Mouse (Mus musculus) neural tube, embryonic 14.5 days (tissue): ENCODE data around the gene Mynn. TPM values are rescaled to one million over a fixed set of nuclear protein-coding genes. Genes with fewer than 3 reads are reported as not detected.
A peak's percentile ranks its signal among the peaks of the same experiment; 100 is the strongest.

Source experiments
- ATAC-seq: fragments of 200-750 bp; cut with Nextera tagmentation; 2 replicates; pipeline ENCODE4 v1.8.0; 2017; ENCODE audit warnings: low read depth, mild to moderate bottlenecking, moderate TSS enrichment, moderate library complexity
- H3K27ac ChIP-seq: fragments of 300-500 bp; sonication (generic); 2 replicates; pipeline ENCODE4 v1.5.1; 2014; ENCODE audit warnings: low read depth, mild to moderate bottlenecking, control low read depth, low read length, moderate library complexity, mixed read lengths
- H3K27me3 ChIP-seq: fragments of 300-500 bp; sonication (generic); 2 replicates; pipeline ENCODE4 v1.6.1; 2014; ENCODE audit warnings: low read length; ENCODE audit not compliant: control insufficient read depth, insufficient read depth
- H3K36me3 ChIP-seq: fragments of 300-500 bp; sonication (generic); 2 replicates; pipeline ENCODE4 v1.6.1; 2014; ENCODE audit warnings: low read length, mixed read lengths; ENCODE audit not compliant: control insufficient read depth, insufficient read depth
- H3K4me1 ChIP-seq: fragments of 300-500 bp; sonication (generic); 2 replicates; pipeline ENCODE4 v1.6.1; 2014; ENCODE audit warnings: low read length; ENCODE audit not compliant: control insufficient read depth, insufficient read depth
- H3K4me2 ChIP-seq: fragments of 300-500 bp; sonication (generic); 2 replicates; pipeline ENCODE4 v1.6.1; 2014; ENCODE audit warnings: mild to moderate bottlenecking, low read depth, low read length, control low read depth
- H3K4me3 ChIP-seq: fragments of 300-500 bp; sonication (generic); 2 replicates; pipeline ENCODE4 v1.5.1; 2014; ENCODE audit warnings: low read depth, low read length, control low read depth, mixed read lengths
- H3K9ac ChIP-seq: fragments of 300-500 bp; sonication (generic); replicated peaks from 2 replicates; pipeline ENCODE4 v1.6.1; 2014; ENCODE audit warnings: low read depth, mild to moderate bottlenecking, control low read depth, low read length, mixed read lengths
- H3K9me3 ChIP-seq: fragments of 300-500 bp; sonication (generic); 2 replicates; pipeline ENCODE4 v1.6.1; 2016; ENCODE audit warnings: low read length; ENCODE audit not compliant: control insufficient read depth
- WGBS: fragments of 180-500 bp; shearing (Covaris S2); extraction: QIAGEN DNeasy Blood & Tissue Kit; methylation state at CpG from one replicate; pipeline ENCODE4 v1.1.7; 2014; 5-methylcytosine and 5-hydroxymethylcytosine counted together
- polyA plus RNA-seq: library from polyadenylated mRNA; unstranded; fragments of >200 nt; fragmentation: Nextera tagmentation; extraction: Ambion mirVana; gene quantifications from 2 replicates; pipeline ENCODE4 v1.2.1, GENCODE M21; 2014

The Mynn gene
- polyA plus RNA-seq, 1 experiment from 2014 or later = 32.0 TPM

DNA sequence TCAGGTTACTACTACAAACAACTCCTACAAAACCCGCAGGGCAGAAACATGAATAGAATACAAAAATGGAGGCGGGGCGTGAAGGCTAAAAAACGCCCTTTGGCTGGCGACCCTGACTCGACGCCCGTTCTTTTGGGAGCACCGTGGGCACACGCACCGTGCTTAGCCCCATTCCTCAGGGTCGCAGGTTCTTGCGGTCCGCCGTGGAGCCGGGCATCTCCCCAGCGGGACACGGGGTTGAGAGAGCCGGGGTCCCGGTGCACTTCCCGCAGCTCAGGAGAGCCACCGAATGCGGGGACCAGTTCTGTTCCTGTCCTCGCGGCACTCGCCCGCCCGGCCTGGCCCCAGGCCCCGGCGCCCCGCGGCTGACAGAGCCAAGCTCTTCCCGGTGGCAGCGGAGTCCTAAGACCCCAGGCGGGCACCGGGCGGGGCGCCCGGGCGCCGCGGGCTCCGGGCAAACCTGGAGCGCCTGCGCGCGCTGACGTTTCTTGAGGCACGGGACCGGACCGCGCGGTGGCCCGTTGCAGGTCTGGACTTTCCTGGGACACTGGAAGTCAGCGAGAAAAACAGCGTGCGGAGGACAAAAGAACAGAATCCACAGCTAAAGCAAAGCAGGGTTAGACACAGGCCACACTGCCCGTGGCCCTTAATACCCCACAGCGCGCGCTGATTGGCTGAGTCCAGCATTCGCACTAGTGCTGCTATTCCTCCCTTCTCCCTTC lies 6.6 kb upstream of the Mynn start:
- Histone ChIP-seq H3K9me3 (no peaks in the 10 kb centered on the region), H3K4me1 (peaks cover 7% of the 10 kb centered on the region; the same call in 1 of the 2 replicates), H3K27me3 (no peaks in the 10 kb centered on the region), H3K9ac (peak overlapping the region; percentile 84), H3K4me3 (peak overlapping the region; percentile 79), H3K4me2 (peak overlapping the region; percentile 62), H3K36me3 (no peaks in the 10 kb centered on the region), H3K27ac (peak overlapping the region; percentile 78)
- peak; percentile 79 for ATAC-seq
- under 1% methylated on average over 62 of the region's 62 CpGs for WGBS

DNA sequence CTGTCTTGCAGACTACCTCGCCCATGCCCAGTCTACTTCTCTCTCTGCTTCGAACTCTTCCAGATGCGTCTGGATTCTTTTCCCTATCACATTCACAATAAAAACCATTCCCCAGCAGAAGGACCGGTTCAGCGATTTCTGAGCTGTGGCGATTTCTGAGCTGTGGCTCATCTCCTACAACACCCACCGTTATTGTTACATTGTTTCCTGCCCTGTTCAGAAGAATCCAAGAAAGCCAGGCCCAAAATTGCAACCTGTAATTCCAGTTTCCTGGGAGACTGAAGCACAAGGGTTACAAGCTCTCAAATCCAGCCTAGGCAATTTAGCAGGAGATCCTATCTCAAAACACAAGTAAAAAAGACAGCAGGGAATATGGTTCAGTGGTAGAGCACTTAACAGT lies 4.6 kb upstream of the Mynn start:
- 85% methylated on average over 7 of the region's 7 CpGs for WGBS
- Histone ChIP-seq H3K4me3 (no peak overlapping the region), H3K4me1 (peaks cover 7% of the 10 kb centered on the region; the same call in 1 of the 2 replicates), H3K27ac (no peak overlapping the region), H3K9ac (no peak overlapping the region), H3K9me3 (no peaks in the 10 kb centered on the region), H3K4me2 (no peak overlapping the region), H3K36me3 (no peaks in the 10 kb centered on the region), H3K27me3 (no peaks in the 10 kb centered on the region)
- ATAC-seq = no peak

DNA sequence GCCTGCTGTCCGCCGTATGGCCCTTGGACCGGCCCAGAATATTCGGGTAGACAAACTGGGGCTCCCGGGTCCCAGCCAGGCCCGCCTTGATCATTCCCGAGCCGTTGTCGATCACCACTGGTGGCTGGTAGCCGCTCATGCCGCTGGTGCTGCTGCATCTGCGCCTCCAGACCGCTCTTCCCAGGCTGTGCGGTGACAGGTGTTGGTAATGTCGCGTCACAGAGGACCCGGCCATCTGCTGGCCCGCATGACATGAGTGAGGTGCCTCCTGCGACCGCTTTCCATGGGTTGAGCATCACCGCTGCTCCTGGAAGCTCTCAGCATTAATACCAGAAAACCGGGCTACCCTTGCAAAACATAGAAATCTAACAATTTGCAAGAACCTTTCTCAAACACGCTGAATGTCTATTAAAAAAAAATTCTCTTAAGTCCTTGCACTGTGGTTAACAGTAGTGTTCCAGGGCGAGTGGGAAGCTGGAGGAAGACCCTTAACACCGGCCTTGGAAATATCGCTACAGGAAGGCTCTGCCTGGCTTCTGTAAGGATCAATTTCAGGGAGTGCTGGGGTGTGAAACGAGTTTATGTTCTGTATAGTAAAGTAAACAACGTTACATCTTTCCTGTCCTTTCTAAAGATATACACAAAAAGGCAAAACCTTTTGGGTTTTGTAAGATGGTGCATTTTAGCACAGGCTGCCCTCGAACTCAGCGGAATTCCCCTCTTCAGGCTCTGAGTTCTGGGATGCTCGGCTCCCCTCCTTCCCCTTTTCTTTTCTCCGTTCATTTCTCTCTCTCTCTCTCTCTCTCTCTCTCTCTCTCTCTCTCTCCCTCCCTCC lies 1.9 kb upstream of the Mynn start, which contains the start of gene Actrt3:
Gene Actrt3 (minus strand): TSS at position 229 of the 835 bp plus-strand sequence.
- no peaks in the 10 kb centered on the region for H3K9me3 ChIP-seq
- WGBS = 1% methylated on average over 32 of the region's 32 CpGs
- no peaks in the 10 kb centered on the region for H3K36me3 ChIP-seq
- H3K4me3 ChIP-seq = peak within 1 kb of the TSS; percentile 88
- H3K4me2 ChIP-seq = peak within 1 kb of the TSS; percentile 73
- H3K27me3 ChIP-seq = no peaks in the 10 kb centered on the region
- peak within 1 kb of the TSS; percentile 55 for H3K9ac ChIP-seq
- no peak for ATAC-seq
- peak within 1 kb of the TSS; percentile 55 for H3K27ac ChIP-seq
- H3K4me1 ChIP-seq = peaks cover 14% of the 10 kb centered on the region

DNA sequence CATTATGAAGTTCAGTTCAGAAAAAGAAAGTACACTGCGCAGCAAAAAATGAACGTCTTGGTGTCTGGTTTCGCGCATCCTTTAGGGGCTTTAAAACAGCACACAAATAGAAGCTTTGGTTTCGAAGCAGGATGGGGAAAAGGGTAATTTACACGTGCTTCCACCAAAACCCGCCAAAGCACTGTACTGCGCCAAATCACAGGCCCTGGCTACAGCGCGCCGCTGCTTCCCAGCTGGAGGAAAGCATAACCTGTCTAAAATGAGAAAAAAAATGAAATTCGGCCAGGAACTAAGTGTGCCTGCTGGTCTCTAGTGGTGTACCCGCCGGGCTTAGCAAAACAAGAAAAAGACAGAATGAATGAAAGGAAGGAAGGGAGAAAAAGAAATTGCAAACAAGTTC lies 1.1 kb upstream of the Mynn start:
- H3K4me2 ChIP-seq = peak overlapping the region; percentile 73
- H3K36me3 ChIP-seq = no peaks in the 10 kb centered on the region
- H3K27ac ChIP-seq = peak overlapping the region; percentile 55
- WGBS = under 1% methylated on average over 14 of the region's 14 CpGs
- ATAC-seq = 0 out of 2 replicates have a peak, but pooled peaks have one; percentile 2
- H3K9me3 ChIP-seq = no peaks in the 10 kb centered on the region
- peak overlapping the region; percentile 88 for H3K4me3 ChIP-seq
- no peaks in the 10 kb centered on the region for H3K27me3 ChIP-seq
- peaks cover 14% of the 10 kb centered on the region for H3K4me1 ChIP-seq
- H3K9ac ChIP-seq = 0 out of 2 replicates have a peak overlapping the region, but pooled peaks have one; percentile 35

DNA sequence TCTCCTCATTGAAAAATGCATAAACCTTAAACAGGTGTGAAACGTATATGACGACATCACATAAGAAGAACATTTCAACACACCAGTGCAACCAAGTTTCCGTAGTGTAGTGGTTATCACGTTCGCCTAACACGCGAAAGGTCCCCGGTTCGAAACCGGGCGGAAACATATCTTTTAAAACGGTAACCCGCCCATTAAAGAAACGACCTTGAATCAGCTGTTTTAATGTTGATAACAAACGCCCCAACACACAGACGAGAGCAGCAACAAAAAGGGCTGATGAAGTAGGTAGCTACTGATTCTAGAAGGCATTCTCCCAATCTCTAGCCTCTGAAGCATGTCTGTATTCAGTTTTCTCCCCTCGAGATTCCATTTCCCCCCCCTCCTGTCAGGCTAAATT lies 690 bp upstream of the Mynn start:
- peak; percentile 45 for ATAC-seq
- Histone ChIP-seq H3K9ac (no peak overlapping the region), H3K4me2 (peak overlapping the region; percentile 73), H3K4me1 (peaks cover 14% of the 10 kb centered on the region), H3K9me3 (no peaks in the 10 kb centered on the region), H3K27me3 (no peaks in the 10 kb centered on the region), H3K4me3 (peak overlapping the region; percentile 88), H3K36me3 (no peaks in the 10 kb centered on the region), H3K27ac (peak overlapping the region; percentile 36; the same call in 1 of the 2 replicates)
- under 1% methylated on average over 17 of the region's 17 CpGs for WGBS

DNA sequence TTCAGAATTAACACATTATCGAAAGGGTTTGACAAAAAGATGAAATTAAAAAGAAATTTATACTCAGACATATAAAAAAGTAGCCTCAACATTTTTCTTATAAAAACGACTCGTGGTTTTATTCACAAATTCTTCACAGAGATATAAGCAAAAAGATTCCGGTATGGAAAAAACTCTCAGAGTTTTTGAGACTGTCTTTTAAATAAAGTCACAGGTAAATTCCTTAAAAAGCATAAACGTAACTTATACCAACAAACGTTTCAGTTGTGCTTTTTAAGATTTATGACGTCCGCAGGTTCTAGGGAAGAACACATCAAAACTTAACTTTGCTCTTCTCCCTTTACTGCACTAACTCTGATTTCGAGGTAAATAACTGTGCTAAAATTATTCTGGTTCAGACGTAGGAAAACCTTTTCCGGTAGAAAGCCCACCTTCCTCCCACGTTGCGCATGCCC lies 228 bp upstream of the Mynn start:
- peak overlapping the region; percentile 73 for H3K4me2 ChIP-seq
- no peaks in the 10 kb centered on the region for H3K27me3 ChIP-seq
- no peak for ATAC-seq

DNA sequence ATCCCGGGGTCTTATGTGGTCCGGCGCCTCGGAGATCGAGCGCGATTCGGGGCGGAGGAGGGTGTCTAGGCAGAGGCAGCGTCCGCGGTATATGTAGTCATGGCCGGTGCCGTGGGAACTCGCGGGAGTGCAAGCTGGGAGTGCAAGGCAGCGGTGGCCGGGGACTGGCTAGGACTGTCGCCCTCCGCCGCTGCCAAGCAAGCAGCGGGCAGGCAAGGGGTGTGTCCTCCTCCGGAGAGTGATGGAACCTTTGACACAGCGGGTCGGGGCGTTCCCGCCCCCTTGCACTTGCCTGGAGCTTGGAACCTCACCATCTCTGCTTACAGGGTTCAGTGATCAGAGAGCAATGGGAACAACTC lies 854 bp downstream of the Mynn start:
- peak overlapping the region; percentile 88 for H3K4me3 ChIP-seq
- peak overlapping the region; percentile 91 for H3K27ac ChIP-seq
- 0% methylated on average over 27 of the region's 27 CpGs for WGBS
- H3K4me1 ChIP-seq = peaks cover 14% of the 10 kb centered on the region
- peak; percentile 58 for ATAC-seq
- H3K27me3 ChIP-seq = no peaks in the 10 kb centered on the region
- H3K9ac ChIP-seq = peak overlapping the region; percentile 74
- H3K9me3 ChIP-seq = no peaks in the 10 kb centered on the region
- H3K4me2 ChIP-seq = peak overlapping the region; percentile 71
- peaks cover 8% of the 10 kb centered on the region for H3K36me3 ChIP-seq

More for the DNA sequence above, 228 bp upstream of the Mynn start:
- Histone ChIP-seq H3K9ac (peak overlapping the region; percentile 74), H3K4me3 (peak overlapping the region; percentile 88), H3K36me3 (no peaks in the 10 kb centered on the region), H3K9me3 (no peaks in the 10 kb centered on the region), H3K27ac (peak overlapping the region; percentile 91), H3K4me1 (peaks cover 14% of the 10 kb centered on the region)
- under 1% methylated on average over 13 of the region's 13 CpGs for WGBS

DNA sequence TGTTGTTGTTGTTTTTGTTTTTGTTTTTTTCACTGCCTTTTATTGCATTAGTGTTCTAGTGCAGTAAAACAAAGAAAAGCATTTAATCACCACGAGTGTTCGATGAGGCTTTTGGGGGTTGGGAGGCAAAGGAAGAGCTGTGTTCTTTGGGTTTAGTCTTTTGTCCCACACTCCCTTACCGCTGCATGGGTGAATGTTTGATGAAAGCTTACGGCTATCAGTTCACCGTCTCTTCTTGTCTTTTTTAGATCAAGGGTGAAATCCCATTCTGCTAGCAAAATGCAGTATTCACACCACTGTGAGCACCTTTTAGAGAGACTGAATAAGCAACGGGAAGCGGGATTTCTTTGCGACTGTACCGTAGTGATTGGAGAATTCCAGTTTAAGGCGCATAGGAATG lies 1.4 kb downstream of the Mynn start:
- no peak for ATAC-seq
- Histone ChIP-seq H3K27me3 (no peaks in the 10 kb centered on the region), H3K4me3 (peak overlapping the region; percentile 88), H3K4me2 (peak overlapping the region; percentile 71), H3K9ac (peak overlapping the region; percentile 74; the same call in 1 of the 2 replicates), H3K4me1 (peaks cover 14% of the 10 kb centered on the region), H3K9me3 (no peaks in the 10 kb centered on the region), H3K27ac (no peak overlapping the region; the same call in 1 of the 2 replicates), H3K36me3 (peaks cover 10% of the 10 kb centered on the region)
- 29% methylated on average over 10 of the region's 10 CpGs for WGBS
